Mouse (Mus musculus): ENCODE measurements at regions not wholly inside any gene's neighbourhood (a gene's known extent, or its start where the extent isn't known, plus 50 kb on each side); places are given as distances from the start of the nearest gene placed in this dataset.

DNA sequence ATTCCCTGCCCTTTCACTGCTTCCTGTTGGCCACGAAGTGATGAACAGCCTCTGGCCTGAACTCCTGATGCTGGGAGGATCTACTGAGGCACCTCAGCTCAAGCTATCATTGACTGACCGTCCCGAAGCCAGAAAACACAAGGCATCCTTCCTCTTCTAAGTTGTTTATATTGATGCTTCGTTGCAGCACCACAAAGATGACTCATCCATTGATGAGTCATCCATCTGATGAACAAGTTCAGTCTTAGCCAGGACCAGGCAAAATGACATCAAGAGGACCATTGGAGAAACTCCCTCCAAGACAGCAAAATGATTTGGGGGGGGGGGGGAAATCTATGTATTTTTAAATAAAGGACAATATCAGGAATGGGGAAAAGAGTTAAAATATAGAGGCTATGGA, 144.5 kb downstream of the Rab28 start:
- DNase-seq, result no peak
- no peak for ATAC-seq (ENCODE audit: insufficient read depth)
- Histone ChIP-seq H3K4me2 (no peak overlapping the region), H3K9ac (no peak overlapping the region), H3K4me1 (ENCODE audit: insufficient read depth) (no peaks in the 10 kb centered on the region), H3K27me3 (ENCODE audit: insufficient read depth, low read length) (no peaks in the 10 kb centered on the region), H3K4me3 (ENCODE audit: low read depth, low read length) (no peak overlapping the region), H3K9me3 (ENCODE audit: low read depth, low read length) (no peaks in the 10 kb centered on the region), H3K27ac (ENCODE audit: low read depth) (no peak overlapping the region), H3K36me3 (ENCODE audit: insufficient read depth) (no peaks in the 10 kb centered on the region)
- 65% methylated on average over 4 of the region's 4 CpGs for WGBS
- no peak for TF ChIP-seq CTCF (IDR thresholded peaks at IDR 0.05; ENCODE audit: low read depth)

GRCm38 (mm10) chr5:41562299-41562698, 145.7 kb downstream of the Rab28 start:
- no peaks in the 10 kb centered on the region for H3K4me1 ChIP-seq (ENCODE audit: insufficient read depth)
- no peak overlapping the region for H3K9ac ChIP-seq
- TF ChIP-seq CTCF (IDR thresholded peaks at IDR 0.05; ENCODE audit: low read depth), result no peak
- H3K36me3 ChIP-seq (ENCODE audit: insufficient read depth), result no peaks in the 10 kb centered on the region
- H3K4me3 ChIP-seq (ENCODE audit: low read depth, low read length), result no peak overlapping the region
- no peak overlapping the region for H3K27ac ChIP-seq (ENCODE audit: low read depth)
- DNase-seq (no peak), ATAC-seq (ENCODE audit: insufficient read depth) (no peak)
- no peaks in the 10 kb centered on the region for H3K9me3 ChIP-seq (ENCODE audit: low read depth, low read length)
- H3K4me2 ChIP-seq, result no peak overlapping the region
- WGBS, result 59% methylated on average over 1 of the region's 1 CpGs
- no peaks in the 10 kb centered on the region for H3K27me3 ChIP-seq (ENCODE audit: insufficient read depth, low read length)

GRCm38 (mm10) chr5:41556700-41557309, 151.2 kb downstream of the Rab28 start:
- 16% methylated on average over 24 of the region's 24 CpGs for WGBS
- peak overlapping the region; percentile 62 for H3K4me2 ChIP-seq
- H3K27me3 ChIP-seq (ENCODE audit: insufficient read depth, low read length), result no peaks in the 10 kb centered on the region
- no peak for TF ChIP-seq CTCF (IDR thresholded peaks at IDR 0.05; ENCODE audit: low read depth)
- H3K36me3 ChIP-seq (ENCODE audit: insufficient read depth), result no peaks in the 10 kb centered on the region
- peak; percentile 56; the same call in 1 of the 2 replicates for ATAC-seq (ENCODE audit: insufficient read depth)
- peak overlapping the region; percentile 28 for H3K4me3 ChIP-seq (ENCODE audit: low read depth, low read length)
- H3K9ac ChIP-seq, result no peak overlapping the region; the same call in 1 of the 2 replicates
- 0 out of 2 replicates have a peak, but pooled peaks cover 4% of the 10 kb centered on the region for H3K4me1 ChIP-seq (ENCODE audit: insufficient read depth)
- DNase-seq, result peak; percentile 22
- H3K27ac ChIP-seq (ENCODE audit: low read depth), result no peak overlapping the region
- no peaks in the 10 kb centered on the region for H3K9me3 ChIP-seq (ENCODE audit: low read depth, low read length)

GRCm38 (mm10) chr5:41554312-41554711, 153.6 kb downstream of the Rab28 start:
- Histone ChIP-seq H3K4me2 (no peak overlapping the region), H3K4me3 (ENCODE audit: low read depth, low read length) (no peak overlapping the region), H3K27me3 (ENCODE audit: insufficient read depth, low read length) (no peaks in the 10 kb centered on the region), H3K4me1 (ENCODE audit: insufficient read depth) (0 out of 2 replicates have a peak, but pooled peaks cover 4% of the 10 kb centered on the region), H3K9ac (no peak overlapping the region), H3K27ac (ENCODE audit: low read depth) (no peak overlapping the region), H3K36me3 (ENCODE audit: insufficient read depth) (no peaks in the 10 kb centered on the region), H3K9me3 (ENCODE audit: low read depth, low read length) (no peaks in the 10 kb centered on the region)
- no peak for DNase-seq
- ATAC-seq (ENCODE audit: insufficient read depth), result no peak
- WGBS, result 65% methylated on average over 3 of the region's 3 CpGs
- no peak for TF ChIP-seq CTCF (IDR thresholded peaks at IDR 0.05; ENCODE audit: low read depth)

DNA sequence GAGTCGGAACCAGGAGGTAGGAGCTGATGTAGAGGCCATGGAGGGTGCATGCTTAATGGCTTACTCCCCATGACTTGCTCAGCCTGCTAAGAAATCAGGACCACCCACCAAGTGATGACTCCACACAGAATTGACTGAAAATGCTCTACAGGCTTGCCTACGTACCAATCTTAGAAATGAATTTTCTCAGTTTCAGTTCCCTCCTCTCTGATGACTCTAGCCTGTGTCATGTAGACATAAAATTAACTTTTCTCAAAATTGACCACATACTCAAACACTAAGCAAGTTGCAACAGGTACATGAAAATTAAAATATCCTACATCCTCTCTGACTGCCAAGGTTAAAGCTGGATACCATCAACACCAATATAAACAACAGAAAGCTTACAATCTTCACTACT, 157.9 kb downstream of the Rab28 start:
- DNase-seq, result no peak
- H3K27me3 ChIP-seq (ENCODE audit: insufficient read depth, low read length), result no peaks in the 10 kb centered on the region
- H3K9me3 ChIP-seq (ENCODE audit: low read depth, low read length), result no peaks in the 10 kb centered on the region
- ATAC-seq (ENCODE audit: insufficient read depth), result no peak
- H3K4me3 ChIP-seq (ENCODE audit: low read depth, low read length), result no peak overlapping the region
- no peak for TF ChIP-seq CTCF (IDR thresholded peaks at IDR 0.05; ENCODE audit: low read depth)
- no peak overlapping the region for H3K9ac ChIP-seq
- H3K27ac ChIP-seq (ENCODE audit: low read depth), result no peak overlapping the region
- H3K36me3 ChIP-seq (ENCODE audit: insufficient read depth), result no peaks in the 10 kb centered on the region
- no peaks in the 10 kb centered on the region for H3K4me1 ChIP-seq (ENCODE audit: insufficient read depth)
- 47% methylated on average over 2 of the region's 2 CpGs for WGBS
- no peak overlapping the region for H3K4me2 ChIP-seq

DNA sequence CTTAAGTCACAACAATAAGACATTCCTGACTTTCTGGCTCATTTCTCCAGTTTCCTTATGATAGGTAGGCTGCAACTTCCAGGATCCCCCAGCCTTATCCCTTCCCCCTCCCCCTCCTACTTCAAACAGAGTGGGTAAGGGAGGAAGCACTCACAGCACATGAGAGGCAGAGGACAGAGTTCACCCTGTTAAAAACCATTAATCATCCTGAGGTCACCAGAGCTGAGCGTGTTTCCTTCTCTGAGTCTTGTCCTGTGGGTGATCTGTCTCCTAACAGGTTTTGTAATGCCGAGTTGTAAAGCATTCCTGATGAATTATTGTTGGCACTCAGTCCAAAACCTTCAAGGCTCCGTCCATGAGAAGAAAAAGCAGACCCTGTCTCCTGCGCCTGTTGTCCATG, 161.0 kb downstream of the Rab28 start:
- no peak for ATAC-seq (ENCODE audit: insufficient read depth)
- no peaks in the 10 kb centered on the region for H3K27me3 ChIP-seq (ENCODE audit: insufficient read depth, low read length)

GRCm38 (mm10) chr5:41540789-41541188, 167.2 kb downstream of the Rab28 start:
- TF ChIP-seq CTCF (IDR thresholded peaks at IDR 0.05; ENCODE audit: low read depth), result no peak
- H3K4me2 ChIP-seq, result no peak overlapping the region
- 0% methylated on average over 1 of the region's 1 CpGs for WGBS
- H3K4me3 ChIP-seq (ENCODE audit: low read depth, low read length), result no peak overlapping the region
- H3K4me1 ChIP-seq (ENCODE audit: insufficient read depth), result no peaks in the 10 kb centered on the region
- ATAC-seq (ENCODE audit: insufficient read depth), result no peak
- H3K9ac ChIP-seq, result no peak overlapping the region
- DNase-seq, result no peak
- no peaks in the 10 kb centered on the region for H3K36me3 ChIP-seq (ENCODE audit: insufficient read depth)
- no peaks in the 10 kb centered on the region for H3K27me3 ChIP-seq (ENCODE audit: insufficient read depth, low read length)
- no peak overlapping the region for H3K27ac ChIP-seq (ENCODE audit: low read depth)
- H3K9me3 ChIP-seq (ENCODE audit: low read depth, low read length), result no peaks in the 10 kb centered on the region

More for the DNA sequence above, 161.0 kb downstream of the Rab28 start:
- DNase-seq, result peak; percentile 5
- Histone ChIP-seq H3K36me3 (ENCODE audit: insufficient read depth) (no peaks in the 10 kb centered on the region), H3K4me3 (ENCODE audit: low read depth, low read length) (no peak overlapping the region), H3K4me1 (ENCODE audit: insufficient read depth) (no peaks in the 10 kb centered on the region), H3K4me2 (no peak overlapping the region), H3K9ac (no peak overlapping the region), H3K27ac (ENCODE audit: low read depth) (no peak overlapping the region), H3K9me3 (ENCODE audit: low read depth, low read length) (no peaks in the 10 kb centered on the region)
- TF ChIP-seq CTCF (IDR thresholded peaks at IDR 0.05; ENCODE audit: low read depth), result no peak
- 8% methylated on average over 4 of the region's 4 CpGs for WGBS
